Mouse (Mus musculus) stomach, embryonic 16.5 days (tissue): ENCODE results near the gene Ppp1r1c. TPM values are rescaled to one million over a fixed set of nuclear protein-coding genes. Genes with fewer than 3 reads are reported as not detected.
A peak's percentile ranks its signal among the peaks of the same experiment; 100 is the strongest.

Experiments
- ATAC-seq: fragments of 200-750 bp; cut with Nextera tagmentation; 2 replicates; pipeline ENCODE4 v1.8.0; 2017; ENCODE audit warnings: moderate number of reproducible peaks, moderate TSS enrichment; ENCODE audit not compliant: insufficient read depth, low FRiP score
- H3K27ac ChIP-seq: fragments of 300-500 bp; sonication (generic); 2 replicates; pipeline ENCODE4 v1.5.1; 2014; ENCODE audit warnings: low read length
- H3K27me3 ChIP-seq: fragments of 300-500 bp; sonication (generic); 2 replicates; pipeline ENCODE4 v1.6.1; 2014; ENCODE audit warnings: low read length, control low read depth, mixed read lengths; ENCODE audit not compliant: control insufficient read depth, insufficient read depth
- H3K36me3 ChIP-seq: fragments of 300-500 bp; sonication (generic); 2 replicates; pipeline ENCODE4 v1.6.1; 2014; ENCODE audit warnings: low read length; ENCODE audit not compliant: control insufficient read depth, insufficient read depth
- H3K4me1 ChIP-seq: fragments of 300-500 bp; sonication (generic); 2 replicates; pipeline ENCODE4 v1.6.1; 2014; ENCODE audit warnings: low read length, control low read depth, mixed read lengths; ENCODE audit not compliant: control insufficient read depth, insufficient read depth
- H3K4me2 ChIP-seq: fragments of 300-500 bp; sonication (generic); 2 replicates; pipeline ENCODE4 v1.6.1; 2014; ENCODE audit warnings: low read depth, low read length, mixed read lengths
- H3K4me3 ChIP-seq: fragments of 300-500 bp; sonication (generic); replicated peaks from 2 replicates; pipeline ENCODE4 v1.5.1; 2014; ENCODE audit warnings: mild to moderate bottlenecking, low read length
- H3K9ac ChIP-seq: fragments of 300-500 bp; sonication (generic); 2 replicates; pipeline ENCODE4 v1.6.1; 2014; ENCODE audit warnings: low read length
- H3K9me3 ChIP-seq: fragments of 300-500 bp; sonication (generic); replicated peaks from 2 replicates; pipeline ENCODE4 v1.6.1; 2016; ENCODE audit warnings: low read length, control low read depth; ENCODE audit not compliant: control insufficient read depth
- whole genome bisulfite sequencing: fragments of 180-500 bp; shearing (Covaris S2); extraction: QIAGEN DNeasy Blood & Tissue Kit; methylation state at CpG from one replicate; pipeline ENCODE4 v1.1.7; 2014; 5-methylcytosine and 5-hydroxymethylcytosine counted together
- polyA plus RNA-seq: library from polyadenylated mRNA; unstranded; fragments of >200 nt; fragmentation: Nextera tagmentation; extraction: Ambion mirVana; gene quantifications from 2 replicates; pipeline ENCODE4 v1.2.1, GENCODE M21; 2015

Ppp1r1c gene
- polyA plus RNA-seq = not detected in 2 replicates

- no peaks in the 10 kb centered on the region for H3K36me3 ChIP-seq
- no peaks in the 10 kb centered on the region for H3K9me3 ChIP-seq
- H3K27ac ChIP-seq = no peak within 1 kb of the TSS
- H3K4me1 ChIP-seq = no peaks in the 10 kb centered on the region
- no peaks in the 10 kb centered on the region for H3K27me3 ChIP-seq
- no peak within 1 kb of the TSS for H3K4me2 ChIP-seq
- ATAC-seq = no peak
- H3K9ac ChIP-seq = no peak within 1 kb of the TSS
- 80% methylated on average over 6 of the region's 6 CpGs for WGBS
- no peak within 1 kb of the TSS for H3K4me3 ChIP-seq
Measured at GRCm38 (mm10) chr2:79707575-79707974, at the start of gene Ppp1r1c. Gene Ppp1r1c (plus strand): TSS chr2:79707780.

GRCm38 (mm10) chr2:79660417-79661185 is 47.0 kb upstream of the Ppp1r1c start:
- Histone ChIP-seq H3K9me3 (no peaks in the 10 kb centered on the region), H3K36me3 (peaks cover 24% of the 10 kb centered on the region), H3K27ac (no peak overlapping the region), H3K9ac (no peak overlapping the region), H3K4me3 (no peak overlapping the region), H3K27me3 (no peaks in the 10 kb centered on the region), H3K4me1 (no peaks in the 10 kb centered on the region), H3K4me2 (no peak overlapping the region)
- 92% methylated on average over 12 of the region's 12 CpGs for WGBS
- no peak for ATAC-seq

GRCm38 (mm10) chr2:79661486-79662104 is 46.0 kb upstream of the Ppp1r1c start:
- Histone ChIP-seq H3K4me2 (no peak overlapping the region), H3K36me3 (peaks cover 24% of the 10 kb centered on the region), H3K9ac (no peak overlapping the region), H3K27me3 (no peaks in the 10 kb centered on the region), H3K9me3 (no peaks in the 10 kb centered on the region), H3K4me3 (no peak overlapping the region), H3K27ac (no peak overlapping the region), H3K4me1 (no peaks in the 10 kb centered on the region)
- no peak for ATAC-seq
- 66% methylated on average over 7 of the region's 7 CpGs for WGBS

GRCm38 (mm10) chr2:79664532-79665286 is 42.9 kb upstream of the Ppp1r1c start:
- 67% methylated on average over 3 of the region's 3 CpGs for WGBS
- Histone ChIP-seq H3K36me3 (peaks cover 6% of the 10 kb centered on the region), H3K9me3 (no peaks in the 10 kb centered on the region)

GRCm38 (mm10) chr2:79665492-79665891 is 42.1 kb upstream of the Ppp1r1c start:
- H3K36me3 ChIP-seq = peaks cover 4% of the 10 kb centered on the region
- H3K27me3 ChIP-seq = no peaks in the 10 kb centered on the region
- peak overlapping the region; percentile 44 for H3K27ac ChIP-seq
- H3K9ac ChIP-seq = no peak overlapping the region
- ATAC-seq = no peak
- WGBS = 41% methylated on average over 3 of the region's 3 CpGs
- no peak overlapping the region for H3K4me2 ChIP-seq
- no peak overlapping the region for H3K4me3 ChIP-seq
- H3K9me3 ChIP-seq = no peaks in the 10 kb centered on the region
- H3K4me1 ChIP-seq = peaks cover 3% of the 10 kb centered on the region; the same call in 1 of the 2 replicates

More at GRCm38 (mm10) chr2:79664532-79665286, 42.9 kb upstream of the Ppp1r1c start:
- Histone ChIP-seq H3K9ac (no peak overlapping the region), H3K4me2 (no peak overlapping the region), H3K4me3 (no peak overlapping the region), H3K4me1 (peaks cover 3% of the 10 kb centered on the region; the same call in 1 of the 2 replicates), H3K27me3 (no peaks in the 10 kb centered on the region), H3K27ac (peak overlapping the region; percentile 44; the same call in 1 of the 2 replicates)
- no peak for ATAC-seq

- no peak overlapping the region for H3K27ac ChIP-seq
- WGBS = 90% methylated on average over 3 of the region's 3 CpGs
- no peak for ATAC-seq
- H3K4me1 ChIP-seq = no peaks in the 10 kb centered on the region
- no peaks in the 10 kb centered on the region for H3K27me3 ChIP-seq
- no peaks in the 10 kb centered on the region for H3K9me3 ChIP-seq
- peaks cover 13% of the 10 kb centered on the region; the same call in 1 of the 2 replicates for H3K36me3 ChIP-seq
- H3K4me3 ChIP-seq = no peak overlapping the region
- H3K9ac ChIP-seq = no peak overlapping the region
- H3K4me2 ChIP-seq = no peak overlapping the region
Measured at GRCm38 (mm10) chr2:79675266-79675665, 32.3 kb upstream of the Ppp1r1c start.

DNA sequence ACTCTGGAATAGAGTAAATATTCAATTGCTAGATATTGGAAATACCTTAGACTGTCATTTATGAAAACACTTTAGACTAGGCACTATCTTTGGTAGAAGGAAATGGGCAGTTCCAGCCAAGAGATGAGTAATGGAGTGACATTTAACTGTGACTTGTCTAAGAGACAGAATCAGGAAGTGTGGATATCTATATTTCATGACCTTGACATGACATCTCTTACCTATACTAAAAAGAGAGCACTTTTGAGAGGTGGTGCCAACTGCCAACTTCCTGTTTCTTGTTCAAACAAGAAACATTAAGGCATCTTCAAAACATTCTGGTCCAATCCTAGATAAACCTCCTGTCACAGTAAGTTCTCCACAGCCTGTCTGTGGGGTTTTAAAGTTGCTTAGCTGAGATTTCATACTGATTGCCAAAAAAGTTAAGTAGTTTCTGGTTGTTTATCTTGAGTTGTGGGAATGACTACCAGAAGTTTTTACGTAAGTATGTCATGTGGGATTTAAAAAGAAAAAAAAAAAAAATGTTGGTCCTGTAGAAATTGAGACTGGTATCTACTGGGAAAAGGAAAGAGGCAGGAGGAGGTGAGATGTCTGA is 29.8 kb upstream of the Ppp1r1c start:
- Histone ChIP-seq H3K9ac (no peak overlapping the region), H3K4me3 (no peak overlapping the region), H3K36me3 (peaks cover 6% of the 10 kb centered on the region; the same call in 1 of the 2 replicates), H3K4me1 (no peaks in the 10 kb centered on the region), H3K4me2 (no peak overlapping the region), H3K27ac (no peak overlapping the region), H3K27me3 (no peaks in the 10 kb centered on the region), H3K9me3 (no peaks in the 10 kb centered on the region)
- WGBS = 34% methylated on average over 1 of the region's 1 CpGs
- ATAC-seq = no peak

DNA sequence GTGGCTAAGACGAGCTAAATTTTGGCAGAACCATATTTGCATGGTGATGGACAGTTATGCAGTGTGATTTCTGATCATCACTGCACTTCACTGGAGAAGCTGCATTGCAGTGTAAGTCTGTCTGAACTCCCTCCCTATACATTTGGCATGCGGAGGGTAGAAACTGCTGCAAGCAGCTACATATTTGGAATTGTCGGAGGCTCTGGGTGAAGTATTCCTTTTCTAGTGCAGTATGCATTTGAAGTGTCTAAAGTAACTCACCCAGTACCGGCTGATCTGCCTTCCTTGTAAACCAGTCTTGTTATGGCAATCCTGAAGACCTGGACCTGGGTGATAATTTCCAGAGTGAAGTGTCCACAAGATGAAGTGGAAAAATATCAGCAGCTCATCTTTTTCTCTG is 25.9 kb upstream of the Ppp1r1c start:
- H3K4me1 ChIP-seq = no peaks in the 10 kb centered on the region
- no peak overlapping the region for H3K4me3 ChIP-seq
- WGBS = 53% methylated on average over 4 of the region's 4 CpGs
- no peak overlapping the region for H3K4me2 ChIP-seq
- ATAC-seq = no peak
- no peaks in the 10 kb centered on the region for H3K9me3 ChIP-seq
- H3K27me3 ChIP-seq = no peaks in the 10 kb centered on the region
- no peak overlapping the region for H3K27ac ChIP-seq
- H3K9ac ChIP-seq = no peak overlapping the region
- peaks cover 4% of the 10 kb centered on the region; the same call in 1 of the 2 replicates for H3K36me3 ChIP-seq
